Mouse (Mus musculus): ENCODE measurements at regions not wholly inside any gene's neighbourhood (a gene's known extent, or its start where the extent isn't known, plus 50 kb on each side); places are given as distances from the start of the nearest gene placed in this dataset.
"Not testable (repeated sequence)": the region's sequence is repeated elsewhere in the genome, so short reads cannot be mapped to it uniquely, and the experiment has no call there.

- in situ Hi-C loops (cut with MboI; ENCODE audit: low sequenced_read_pairs) = no loop called here
Observed at GRCm38 (mm10) chr3:16130385-16130784, 124.1 kb upstream of the Gm5150 start.

GRCm38 (mm10) chr3:16125346-16125915, 119.2 kb upstream of the Gm5150 start:
- in situ Hi-C loops (cut with MboI; ENCODE audit: low sequenced_read_pairs) = not testable (repeated sequence)

- in situ Hi-C loops (cut with MboI; ENCODE audit: low sequenced_read_pairs) = no loop called here
Observed at GRCm38 (mm10) chr3:16115944-16116343, 109.7 kb upstream of the Gm5150 start.

- in situ Hi-C loops (cut with MboI; ENCODE audit: low sequenced_read_pairs) = no loop called here
Observed at GRCm38 (mm10) chr3:16107492-16107891, 101.3 kb upstream of the Gm5150 start.

- in situ Hi-C loops (cut with MboI; ENCODE audit: low sequenced_read_pairs) = no loop called here
Observed at GRCm38 (mm10) chr3:16105080-16105479, 98.8 kb upstream of the Gm5150 start.

- in situ Hi-C loops (cut with MboI; ENCODE audit: low sequenced_read_pairs) = no loop called here
Observed at GRCm38 (mm10) chr3:16103180-16103579, 96.9 kb upstream of the Gm5150 start.

GRCm38 (mm10) chr3:16086550-16086949, 80.3 kb upstream of the Gm5150 start:
- in situ Hi-C loops (cut with MboI; ENCODE audit: low sequenced_read_pairs) = loop anchor here (5.0 to 10.0 kb wide), 2 partner anchors 39 to 822 kb away; no protein-coding TSS in a partner anchor

GRCm38 (mm10) chr3:16085288-16085687, 79.1 kb upstream of the Gm5150 start:
- in situ Hi-C loops (cut with MboI; ENCODE audit: low sequenced_read_pairs) = loop anchor here (5.0 to 10.0 kb wide), 2 partner anchors 38 to 820 kb away; no protein-coding TSS in a partner anchor

GRCm38 (mm10) chr3:16079178-16079577, 72.9 kb upstream of the Gm5150 start:
- in situ Hi-C loops (cut with MboI; ENCODE audit: low sequenced_read_pairs) = no loop called here

- in situ Hi-C loops (cut with MboI; ENCODE audit: low sequenced_read_pairs) = no loop called here
Observed at GRCm38 (mm10) chr3:16071906-16072305, 65.7 kb upstream of the Gm5150 start.

GRCm38 (mm10) chr3:16070963-16071362, 64.7 kb upstream of the Gm5150 start:
- in situ Hi-C loops (cut with MboI; ENCODE audit: low sequenced_read_pairs) = no loop called here

- in situ Hi-C loops (cut with MboI; ENCODE audit: low sequenced_read_pairs) = not testable (repeated sequence)
Observed at GRCm38 (mm10) chr3:16057709-16058108, 51.5 kb upstream of the Gm5150 start.
